Mouse (Mus musculus): ENCODE results near the gene H2-T24. TPM values are rescaled to one million over a fixed set of nuclear protein-coding genes. Genes with fewer than 3 reads are reported as not detected.
"Not testable (repeated sequence)": the region's sequence is repeated elsewhere in the genome, so short reads cannot be mapped to it uniquely, and the experiment has no call there.

The H2-T24 gene
- polyA plus RNA-seq, 1 experiment from 2014 or later: 1.3 TPM

DNA sequence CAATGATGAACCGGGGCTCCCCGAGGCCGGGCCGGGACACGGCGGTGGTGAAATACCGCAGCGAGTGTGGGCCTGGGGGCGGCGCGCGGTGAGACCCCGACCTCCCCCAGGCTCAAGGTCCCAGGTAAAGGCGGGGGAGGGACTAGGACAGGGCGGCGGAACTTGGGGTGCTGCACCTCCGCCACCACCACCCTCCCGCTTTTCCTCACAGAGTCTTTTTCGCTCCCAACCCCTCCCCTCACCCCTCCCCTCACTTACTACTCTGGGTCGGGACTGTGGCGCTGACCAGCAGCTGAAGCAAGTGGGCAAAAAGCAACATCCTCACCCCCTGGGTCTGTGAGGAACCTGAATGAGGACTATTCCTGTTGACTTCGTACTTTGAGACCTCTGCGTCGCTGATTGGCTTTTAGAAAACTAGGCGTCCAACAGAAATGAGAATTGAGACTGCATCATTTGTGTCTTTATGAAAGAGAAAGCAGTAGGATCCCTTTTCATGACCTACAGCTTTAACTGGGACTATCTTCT, 12.1 kb upstream of the H2-T24 start, which contains the start of gene H2-T23:
TSS of gene H2-T23 (minus strand) at position 505 of the 525 bp plus-strand sequence.
- 1% methylated on average over 25 of the region's 25 CpGs for WGBS
- not testable (repeated sequence) for ATAC-seq (replicated peaks; ENCODE audit: insufficient number of reproducible peaks, insufficient read depth, low FRiP score, low read depth)

DNA sequence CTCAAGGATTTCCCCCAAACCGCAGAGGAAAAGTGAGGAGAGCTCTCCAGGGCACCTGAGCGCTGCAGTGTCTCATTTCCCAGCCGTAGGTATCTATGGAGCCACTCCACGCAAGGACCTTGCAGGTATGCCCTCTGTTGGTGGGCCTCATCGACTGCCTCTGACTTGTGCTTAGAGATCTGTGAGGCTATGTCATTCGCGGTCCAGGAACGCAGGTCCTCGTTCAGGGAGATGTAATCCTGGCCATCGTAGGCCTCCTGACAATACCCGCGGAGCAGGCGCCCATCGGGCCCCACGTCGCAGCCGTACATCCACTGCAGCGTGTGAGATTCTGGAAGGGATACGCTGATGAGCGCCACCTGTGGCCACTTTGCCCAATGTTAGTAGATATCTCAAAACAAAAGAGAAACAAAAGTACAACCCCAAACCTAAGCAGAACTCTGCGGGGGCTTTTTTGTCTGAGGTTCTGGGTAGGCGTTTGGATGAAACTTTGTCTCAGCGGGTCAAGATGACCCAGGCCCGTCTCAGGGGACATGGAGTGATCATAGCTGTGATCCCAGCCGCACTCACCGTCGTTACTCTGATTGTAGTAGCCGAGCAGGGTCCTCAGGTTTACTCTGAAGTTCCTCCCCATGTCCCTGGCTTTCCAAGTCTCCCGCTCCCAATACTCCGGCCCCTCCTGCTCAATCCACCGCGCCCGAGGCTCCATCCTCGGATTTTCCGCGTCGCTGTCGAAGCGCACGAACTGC, 11.4 kb upstream of the H2-T24 start:
- 0 out of 2 replicates have a peak overlapping the region, but pooled peaks have one; percentile 20 for H3K27ac ChIP-seq
- WGBS: 4% methylated on average over 40 of the region's 40 CpGs
- H3K4me2 ChIP-seq: peak overlapping the region; percentile 95
- ATAC-seq (replicated peaks; ENCODE audit: insufficient number of reproducible peaks, insufficient read depth, low FRiP score, low read depth): peak; percentile 43; the same call in 1 of the 2 replicates
- not testable (repeated sequence) for H3K27me3 ChIP-seq; H3K9me3 ChIP-seq (replicated peaks); H3K36me3 ChIP-seq
- H3K4me3 ChIP-seq: peak overlapping the region; percentile 65
- peak overlapping the region; percentile 48 for H3K9ac ChIP-seq
- H3K4me1 ChIP-seq (replicated peaks): peaks cover 12% of the 10 kb centered on the region

More for the DNA sequence above, 12.1 kb upstream of the H2-T24 start, which contains the start of gene H2-T23:
- Histone ChIP-seq H3K4me1 (replicated peaks) (peaks cover 12% of the 10 kb centered on the region), H3K27ac (0 out of 2 replicates have a peak within 1 kb of the TSS, but pooled peaks have one; percentile 20), H3K4me3 (peak within 1 kb of the TSS; percentile 65), H3K4me2 (peak within 1 kb of the TSS; percentile 95), H3K9ac (peak within 1 kb of the TSS; percentile 48)
- not testable (repeated sequence) for H3K9me3 ChIP-seq (replicated peaks); H3K27me3 ChIP-seq; H3K36me3 ChIP-seq

DNA sequence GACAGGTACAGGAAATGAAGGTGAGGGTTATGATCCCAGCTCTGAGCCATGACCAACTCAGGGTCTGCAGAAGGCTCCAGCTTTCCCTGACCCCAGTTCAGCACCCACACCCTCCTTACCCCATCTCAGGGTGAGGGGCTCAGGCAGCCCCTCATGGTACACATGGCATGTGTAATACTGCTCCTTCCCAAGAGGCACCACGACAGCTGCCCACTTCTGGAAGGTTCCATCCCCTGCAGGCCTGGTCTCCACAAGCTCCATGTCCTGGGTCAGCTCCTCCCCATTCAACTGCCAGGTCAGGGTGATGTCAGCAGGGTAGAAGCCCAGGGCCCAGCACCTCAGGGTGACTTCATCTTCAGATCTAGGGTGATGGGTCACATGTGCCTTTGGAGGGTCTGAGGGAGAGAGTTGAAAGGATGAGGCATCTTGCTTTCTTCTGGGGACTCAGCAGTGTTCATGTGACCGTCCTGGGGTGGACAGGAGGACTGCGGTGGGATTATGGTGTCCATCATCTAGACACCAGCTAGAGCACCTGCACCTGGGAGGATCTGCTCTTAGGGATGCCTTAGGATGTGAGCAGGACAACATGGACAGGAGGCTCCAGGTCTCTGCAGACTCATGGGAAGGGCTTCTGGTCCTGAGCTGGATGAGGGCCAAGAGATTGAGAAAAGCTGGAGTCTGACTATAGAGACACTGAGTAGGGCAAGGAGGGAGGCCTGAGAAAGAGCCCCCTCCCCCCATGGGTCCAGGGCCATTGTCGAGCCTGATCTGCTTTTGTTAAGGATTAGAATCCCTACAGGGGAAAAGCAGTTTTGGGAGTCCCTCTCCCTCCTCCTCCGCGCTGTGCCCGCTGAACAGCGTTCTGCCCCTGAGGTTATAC, 10.6 kb upstream of the H2-T24 start:
- Histone ChIP-seq H3K4me2 (peak overlapping the region; percentile 95), H3K4me3 (peak overlapping the region; percentile 65), H3K4me1 (replicated peaks) (peaks cover 12% of the 10 kb centered on the region)
- H3K9me3 ChIP-seq (replicated peaks); ATAC-seq (replicated peaks; ENCODE audit: insufficient number of reproducible peaks, insufficient read depth, low FRiP score, low read depth); H3K27ac ChIP-seq; H3K9ac ChIP-seq; H3K36me3 ChIP-seq; H3K27me3 ChIP-seq: not testable (repeated sequence)
- 54% methylated on average over 8 of the region's 8 CpGs for WGBS

DNA sequence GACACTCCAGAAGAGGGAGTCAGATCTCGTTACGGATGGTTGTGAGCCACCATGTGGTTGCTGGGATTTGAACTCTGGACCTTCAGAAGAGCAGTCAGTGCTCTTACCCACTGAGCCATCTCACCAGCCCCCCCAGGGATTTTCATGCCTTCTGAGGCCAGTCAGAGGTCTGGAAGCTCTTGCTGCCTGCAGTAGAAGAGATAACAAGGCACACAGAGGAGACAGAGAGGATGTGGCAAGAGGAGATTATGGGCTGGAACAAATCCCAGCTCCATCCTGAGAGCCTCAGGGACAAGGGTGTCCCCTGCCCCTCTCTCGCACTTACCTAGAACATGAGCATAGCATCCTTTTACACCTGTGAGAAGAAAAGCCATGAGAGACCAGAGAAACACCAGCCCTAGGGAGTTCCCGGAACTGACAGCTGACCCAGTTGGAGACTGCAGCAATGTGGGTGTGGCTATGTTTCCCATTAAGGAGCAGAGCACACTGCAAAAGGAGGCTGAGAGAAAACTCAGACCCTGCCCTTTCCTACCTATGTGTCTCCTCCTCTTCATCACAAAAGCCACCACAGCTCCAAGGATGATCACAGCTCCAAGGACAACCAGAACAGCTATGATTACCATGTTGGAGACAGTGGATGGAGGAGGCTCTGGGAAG, 9.8 kb upstream of the H2-T24 start:
- H3K9ac ChIP-seq; ATAC-seq (replicated peaks; ENCODE audit: insufficient number of reproducible peaks, insufficient read depth, low FRiP score, low read depth); H3K27me3 ChIP-seq; H3K4me3 ChIP-seq; H3K27ac ChIP-seq; H3K9me3 ChIP-seq (replicated peaks); H3K36me3 ChIP-seq; H3K4me2 ChIP-seq: not testable (repeated sequence)
- 66% methylated on average over 4 of the region's 4 CpGs for WGBS
- H3K4me1 ChIP-seq (replicated peaks): peaks cover 12% of the 10 kb centered on the region

DNA sequence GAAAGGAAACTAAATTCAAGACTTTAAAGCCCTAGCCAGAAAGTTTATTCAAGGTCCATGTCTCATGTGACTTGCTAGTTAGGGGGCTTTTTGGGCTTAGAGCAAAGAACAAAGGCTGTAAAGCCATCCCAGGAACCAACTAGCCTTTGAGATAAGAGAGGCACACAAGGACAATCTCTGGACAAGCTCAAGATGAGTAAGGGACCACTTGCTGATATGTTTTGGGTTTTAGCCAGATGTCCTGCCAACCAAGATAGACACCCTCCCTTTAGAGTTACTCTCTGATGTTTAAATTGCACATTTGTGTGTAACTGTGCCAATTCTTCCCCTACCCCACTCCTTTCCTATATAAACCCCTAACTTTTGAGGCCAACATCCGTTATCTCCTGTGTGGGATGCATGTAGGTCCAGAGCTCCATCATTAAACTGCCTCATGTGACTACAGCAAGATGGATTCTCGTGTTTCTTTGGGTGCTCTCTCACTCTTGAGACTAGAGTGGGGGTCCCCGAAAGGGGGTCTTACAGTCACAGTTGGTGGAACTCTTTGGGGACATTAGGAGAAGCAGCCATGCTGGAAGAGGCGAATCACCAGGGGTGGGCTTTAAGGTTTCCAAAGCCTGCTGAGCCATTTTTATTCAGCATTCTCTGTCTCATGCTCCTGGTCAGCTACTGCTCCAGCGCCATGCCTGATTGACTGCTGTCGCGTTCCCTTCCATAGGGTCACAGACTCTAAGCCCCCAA, 8.7 kb upstream of the H2-T24 start:
- Histone ChIP-seq H3K4me1 (replicated peaks) (peaks cover 13% of the 10 kb centered on the region), H3K9ac (no peak overlapping the region), H3K4me3 (no peak overlapping the region), H3K4me2 (no peak overlapping the region), H3K9me3 (replicated peaks) (no peaks in the 10 kb centered on the region), H3K27ac (no peak overlapping the region), H3K36me3 (no peaks in the 10 kb centered on the region), H3K27me3 (no peaks in the 10 kb centered on the region)
- 83% methylated on average over 7 of the region's 7 CpGs for WGBS
- ATAC-seq (replicated peaks; ENCODE audit: insufficient number of reproducible peaks, insufficient read depth, low FRiP score, low read depth): no peak

DNA sequence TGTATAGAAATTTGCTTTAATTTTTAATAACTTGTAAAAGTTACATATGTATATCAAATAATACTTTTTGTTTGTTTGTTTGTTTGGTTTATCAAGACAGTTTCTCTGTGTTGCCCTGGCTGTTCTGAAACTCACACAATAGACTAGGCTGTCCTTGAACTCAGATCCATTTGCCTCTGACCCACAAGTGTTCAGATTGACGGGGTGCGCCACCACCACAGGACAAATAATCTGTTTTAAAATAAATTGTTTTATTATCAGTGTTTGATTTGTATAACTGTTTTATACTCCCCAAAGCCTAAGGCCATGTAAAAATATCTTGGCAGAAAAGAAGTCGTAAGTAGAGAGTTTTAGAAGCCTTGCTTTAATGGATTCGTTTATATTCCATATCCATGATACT, 7.3 kb upstream of the H2-T24 start:
- Histone ChIP-seq H3K9me3 (replicated peaks) (no peaks in the 10 kb centered on the region), H3K4me3 (no peak overlapping the region), H3K4me1 (replicated peaks) (peaks cover 14% of the 10 kb centered on the region), H3K9ac (no peak overlapping the region), H3K27ac (no peak overlapping the region), H3K27me3 (no peaks in the 10 kb centered on the region), H3K4me2 (no peak overlapping the region), H3K36me3 (no peaks in the 10 kb centered on the region)
- ATAC-seq (replicated peaks; ENCODE audit: insufficient number of reproducible peaks, insufficient read depth, low FRiP score, low read depth): no peak
- 84% methylated on average over 4 of the region's 4 CpGs for WGBS

DNA sequence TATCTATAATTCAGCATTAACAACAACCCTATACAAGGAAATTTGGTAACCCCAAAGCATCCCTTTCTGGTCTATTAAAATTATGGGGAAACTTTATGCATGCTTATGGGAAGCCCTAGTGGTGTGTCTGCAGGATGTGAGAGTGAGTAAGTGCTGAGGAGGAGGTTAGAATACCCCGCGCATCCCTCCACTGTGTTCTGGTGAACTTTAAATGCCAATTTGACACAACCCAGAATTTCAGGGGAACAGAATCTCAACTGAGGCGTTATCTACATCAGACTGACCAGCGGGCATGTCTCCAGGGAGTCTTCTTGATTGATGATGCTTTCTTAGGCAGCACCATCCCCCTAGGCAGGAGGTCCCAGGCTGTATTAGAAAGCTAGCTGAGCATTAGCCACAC, 5.5 kb upstream of the H2-T24 start:
- Histone ChIP-seq H3K36me3 (no peaks in the 10 kb centered on the region), H3K4me1 (replicated peaks) (peaks cover 3% of the 10 kb centered on the region; the same call in 1 of the 2 replicates), H3K27ac (no peak overlapping the region), H3K4me2 (no peak overlapping the region), H3K9ac (no peak overlapping the region), H3K27me3 (no peaks in the 10 kb centered on the region), H3K9me3 (replicated peaks) (no peaks in the 10 kb centered on the region), H3K4me3 (no peak overlapping the region)
- ATAC-seq (replicated peaks; ENCODE audit: insufficient number of reproducible peaks, insufficient read depth, low FRiP score, low read depth): no peak
- WGBS: 65% methylated on average over 4 of the region's 4 CpGs

DNA sequence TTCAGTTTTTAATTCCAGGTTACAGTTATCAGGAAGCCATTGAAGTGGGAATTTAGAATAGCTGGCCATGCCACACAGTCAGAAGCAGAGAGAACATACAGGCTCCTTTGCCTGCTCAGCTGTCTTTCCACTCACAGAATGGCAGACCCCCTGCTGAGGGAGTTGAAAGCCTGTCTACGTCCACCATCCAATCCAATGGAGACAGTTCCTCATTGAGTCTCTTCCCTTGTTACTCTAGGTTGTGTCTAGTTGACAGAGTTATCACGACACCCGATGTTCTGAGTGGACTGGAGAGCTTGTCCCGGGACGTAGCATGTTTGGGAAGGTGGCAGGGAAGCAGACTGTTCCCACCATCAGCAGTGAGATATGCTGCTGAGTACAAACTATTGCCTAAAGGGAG, 4.8 kb upstream of the H2-T24 start:
- no peak overlapping the region for H3K27ac ChIP-seq
- no peaks in the 10 kb centered on the region for H3K9me3 ChIP-seq (replicated peaks)
- H3K4me2 ChIP-seq: no peak overlapping the region
- H3K4me1 ChIP-seq (replicated peaks): peaks cover 7% of the 10 kb centered on the region; the same call in 1 of the 2 replicates
- H3K4me3 ChIP-seq: no peak overlapping the region
- H3K9ac ChIP-seq: no peak overlapping the region
- no peaks in the 10 kb centered on the region for H3K27me3 ChIP-seq
- ATAC-seq (replicated peaks; ENCODE audit: insufficient number of reproducible peaks, insufficient read depth, low FRiP score, low read depth): no peak
- 43% methylated on average over 5 of the region's 5 CpGs for WGBS
- no peaks in the 10 kb centered on the region for H3K36me3 ChIP-seq

DNA sequence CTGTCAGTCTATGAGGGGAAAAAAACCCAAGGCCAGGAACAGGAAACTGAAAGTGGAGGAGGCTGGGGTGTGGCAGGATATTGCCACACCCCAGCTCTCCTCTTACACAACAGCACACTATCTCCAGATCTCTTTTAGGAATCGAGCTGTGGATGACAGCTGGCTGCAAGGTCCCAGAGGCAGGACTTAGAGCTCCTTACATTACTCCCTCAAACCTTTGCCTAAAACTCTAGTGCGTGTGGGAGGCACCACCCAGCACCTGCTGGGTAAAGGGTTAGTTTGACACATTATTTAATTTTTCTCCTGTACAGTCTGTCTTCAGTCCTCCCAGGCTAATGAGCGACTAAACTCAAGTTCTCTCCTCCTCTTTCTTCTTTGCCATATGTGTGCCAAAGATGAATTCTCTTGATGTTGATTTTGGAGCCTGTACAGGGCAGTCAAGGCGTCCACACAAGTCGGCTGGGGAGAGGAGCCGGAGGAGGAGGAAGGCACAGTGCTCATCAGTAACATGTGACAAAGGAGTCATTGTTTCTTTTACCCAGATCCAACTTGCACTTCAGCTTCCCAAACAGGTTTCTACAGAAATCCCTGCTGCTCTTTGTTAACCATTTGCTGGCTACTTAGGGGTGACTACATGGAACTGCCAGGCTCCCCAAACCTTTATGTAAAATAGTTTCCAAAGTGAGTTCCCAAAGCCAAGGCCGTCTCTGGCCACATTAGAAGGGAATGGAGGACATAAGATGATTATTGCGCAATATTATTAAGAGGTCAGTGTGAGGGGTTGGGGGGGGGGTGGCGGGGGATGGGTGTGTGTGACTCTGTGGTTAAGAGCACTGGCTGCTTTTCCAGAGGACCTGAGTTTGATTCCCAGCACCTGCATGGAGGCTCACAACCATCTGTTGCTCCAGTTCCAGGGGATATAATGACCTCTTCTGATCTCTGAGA, 3.6 kb upstream of the H2-T24 start:
- Histone ChIP-seq H3K9me3 (replicated peaks) (no peaks in the 10 kb centered on the region), H3K9ac (no peak overlapping the region), H3K36me3 (no peaks in the 10 kb centered on the region), H3K27ac (peak overlapping the region; percentile 28; the same call in 1 of the 2 replicates), H3K4me1 (replicated peaks) (peaks cover 7% of the 10 kb centered on the region; the same call in 1 of the 2 replicates), H3K27me3 (no peaks in the 10 kb centered on the region), H3K4me3 (no peak overlapping the region), H3K4me2 (no peak overlapping the region)
- WGBS: 58% methylated on average over 9 of the region's 9 CpGs
- 0 out of 2 replicates have a peak, but pooled peaks have one; percentile 27 for ATAC-seq (replicated peaks; ENCODE audit: insufficient number of reproducible peaks, insufficient read depth, low FRiP score, low read depth)

DNA sequence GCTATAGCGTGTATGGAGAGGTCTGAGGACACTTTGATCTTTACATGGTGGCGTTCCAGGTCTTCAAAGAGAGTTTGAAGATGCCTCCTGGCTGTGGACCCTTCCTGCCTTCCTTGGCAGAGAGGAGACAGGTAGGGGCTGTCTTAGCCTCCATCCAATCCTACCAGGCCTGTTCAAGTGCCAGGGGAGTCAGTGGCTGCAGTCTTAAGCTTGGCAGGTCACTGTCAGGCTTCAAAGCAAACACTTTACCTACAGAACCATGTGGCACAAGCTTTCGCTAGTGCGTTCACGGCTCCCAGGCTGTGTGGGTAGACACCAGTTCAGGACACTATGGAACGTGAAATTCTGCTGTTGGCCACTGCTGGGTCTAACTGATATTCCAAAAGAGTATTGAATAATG, 2.6 kb upstream of the H2-T24 start:
- Histone ChIP-seq H3K36me3 (no peaks in the 10 kb centered on the region), H3K27ac (no peak overlapping the region), H3K4me1 (replicated peaks) (peaks cover 7% of the 10 kb centered on the region; the same call in 1 of the 2 replicates), H3K4me2 (no peak overlapping the region), H3K27me3 (no peaks in the 10 kb centered on the region), H3K9ac (no peak overlapping the region), H3K9me3 (replicated peaks) (no peaks in the 10 kb centered on the region), H3K4me3 (no peak overlapping the region)
- 87% methylated on average over 6 of the region's 6 CpGs for WGBS
- no peak for ATAC-seq (replicated peaks; ENCODE audit: insufficient number of reproducible peaks, insufficient read depth, low FRiP score, low read depth)
